Mouse (Mus musculus) kidney, postnatal 0 days (tissue): Measurements from ENCODE around the gene Defb48. TPM values are rescaled to one million over a fixed set of nuclear protein-coding genes. Genes with fewer than 3 reads are reported as not detected.

Experiments
- ATAC-seq: fragments of 200-750 bp; cut with Nextera tagmentation; replicated peaks from 2 replicates; pipeline ENCODE4 v1.8.0; 2017; ENCODE audit warnings: low read depth, moderate number of reproducible peaks, moderate TSS enrichment, moderate library complexity; ENCODE audit not compliant: low FRiP score
- DNase-seq: peaks from one replicate; pipeline ENCODE4 v3.0.0-alpha.2; 2016; ENCODE audit warnings: low spot score
- H3K27ac ChIP-seq: fragments of 300-500 bp; sonication (generic); 2 replicates; pipeline ENCODE4 v1.5.1; 2014; ENCODE audit warnings: mild to moderate bottlenecking
- H3K27me3 ChIP-seq: fragments of 300-500 bp; sonication (generic); 2 replicates; pipeline ENCODE4 v1.6.1; 2014; ENCODE audit warnings: low read length, mixed read lengths; ENCODE audit not compliant: insufficient read depth
- H3K36me3 ChIP-seq: fragments of 300-500 bp; sonication (generic); 2 replicates; pipeline ENCODE4 v1.6.1; 2014; ENCODE audit warnings: low read length, mixed read lengths; ENCODE audit not compliant: insufficient read depth
- H3K4me1 ChIP-seq: fragments of 300-500 bp; sonication (generic); replicated peaks from 2 replicates; pipeline ENCODE4 v1.6.1; 2014; ENCODE audit warnings: antibody characterized with exemption, low read length, mixed read lengths; ENCODE audit not compliant: insufficient read depth
- H3K4me2 ChIP-seq: fragments of 300-500 bp; sonication (generic); 2 replicates; pipeline ENCODE4 v1.6.1; 2014; ENCODE audit warnings: mild to moderate bottlenecking, low read length, moderate library complexity, mixed read lengths
- H3K4me3 ChIP-seq: fragments of 300-500 bp; sonication (generic); replicated peaks from 2 replicates; pipeline ENCODE4 v1.5.1; 2014; ENCODE audit warnings: low read depth, low read length
- H3K9ac ChIP-seq: fragments of 300-500 bp; sonication (generic); 2 replicates; pipeline ENCODE4 v1.6.1; 2014; ENCODE audit warnings: low read depth, low read length
- H3K9me3 ChIP-seq: fragments of 300-500 bp; sonication (generic); replicated peaks from 2 replicates; pipeline ENCODE4 v1.6.1; 2016; ENCODE audit warnings: low read length, inconsistent platforms, mixed read lengths
- CTCF ChIP-seq: IDR thresholded peaks from 2 replicates; pipeline ENCODE4 v1.5.1; 2016; ENCODE audit warnings: antibody characterized with exemption, low read depth, mild to moderate bottlenecking, moderate library complexity
- WGBS: fragments of 180-500 bp; shearing (Covaris S2); extraction: QIAGEN DNeasy Blood & Tissue Kit; methylation state at CpG from one replicate; pipeline ENCODE4 v1.1.7; 2014; 5-methylcytosine and 5-hydroxymethylcytosine counted together
- polyA plus RNA-seq: library from polyadenylated mRNA; unstranded; fragments of >200 nt; fragmentation: Nextera tagmentation; extraction: Ambion mirVana; gene quantifications from 2 replicates; pipeline ENCODE4 v1.2.1, GENCODE M21; 2015

Gene Defb48
- not detected in 2 replicates for polyA plus RNA-seq

GRCm38 (mm10) chr14:62984410-62984809 lies at the start of gene Defb48:
Gene Defb48 (minus strand): TSS chr14:62984510.
- ATAC-seq (no peak), DNase-seq (no peak)
- Histone ChIP-seq H3K4me1 (no peaks in the 10 kb centered on the region), H3K27me3 (no peaks in the 10 kb centered on the region), H3K4me2 (no peak within 1 kb of the TSS), H3K9ac (no peak within 1 kb of the TSS), H3K4me3 (no peak within 1 kb of the TSS), H3K27ac (no peak within 1 kb of the TSS), H3K36me3 (no peaks in the 10 kb centered on the region), H3K9me3 (no peaks in the 10 kb centered on the region)
- TF ChIP-seq CTCF: no peak
- WGBS: 63% methylated on average over 1 of the region's 1 CpGs

DNA sequence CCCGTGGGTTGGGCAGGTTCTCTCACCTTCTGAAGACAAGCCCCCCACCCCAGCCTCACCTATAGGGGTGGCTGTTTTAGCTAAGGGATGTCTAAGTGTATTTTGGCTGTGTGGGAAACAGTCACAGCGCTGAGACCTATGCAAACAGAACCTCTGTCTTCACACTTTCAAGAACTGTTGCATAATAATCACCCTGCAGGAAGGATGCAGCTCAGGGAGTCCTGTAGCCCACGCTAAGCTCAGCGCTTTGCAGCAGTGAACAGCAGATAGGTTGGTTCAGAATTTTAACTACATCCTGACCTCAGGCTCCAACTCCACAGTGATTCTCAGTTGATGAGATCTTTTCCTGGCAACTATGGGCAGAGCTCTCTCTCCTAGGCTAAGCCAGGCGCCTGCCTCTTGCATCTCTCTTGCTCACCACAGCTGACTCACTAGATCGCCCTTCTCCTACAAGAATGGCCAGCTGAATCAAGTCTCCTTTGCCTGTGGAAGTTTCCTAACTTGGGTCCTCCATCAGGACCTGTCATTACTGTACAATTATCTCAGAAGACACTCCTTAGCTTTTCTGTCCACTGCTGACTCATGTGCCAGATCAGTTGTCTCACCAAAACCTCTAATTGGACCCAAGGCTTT lies 36.3 kb upstream of the Defb48 start:
- WGBS: 61% methylated on average over 6 of the region's 6 CpGs
- no peak for TF ChIP-seq CTCF
- no peaks in the 10 kb centered on the region for H3K27me3 ChIP-seq

DNA sequence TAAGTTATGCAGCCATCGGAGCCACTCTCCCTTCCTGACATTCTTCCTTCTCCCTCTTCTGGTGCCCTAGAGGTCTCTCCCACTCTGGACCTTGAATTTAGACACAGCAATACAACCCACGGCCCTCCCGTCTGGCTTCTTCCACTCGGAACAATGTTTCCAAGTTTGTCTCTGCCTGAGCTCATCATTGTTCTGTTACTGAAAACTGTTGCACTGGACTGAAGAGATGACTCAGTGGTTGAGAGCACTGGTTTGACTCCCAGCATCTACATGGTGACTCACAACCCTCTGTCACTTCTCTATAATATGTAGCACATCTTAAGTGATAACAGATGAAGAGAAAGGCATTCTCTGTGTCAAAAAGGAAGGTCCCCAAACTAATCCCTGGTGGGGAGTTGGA lies 30.4 kb upstream of the Defb48 start:
- ATAC-seq (no peak), DNase-seq (no peak)
- Histone ChIP-seq H3K27ac (no peak overlapping the region), H3K4me1 (no peaks in the 10 kb centered on the region), H3K9ac (no peak overlapping the region), H3K27me3 (no peaks in the 10 kb centered on the region), H3K36me3 (no peaks in the 10 kb centered on the region), H3K4me3 (no peak overlapping the region), H3K4me2 (no peak overlapping the region), H3K9me3 (no peaks in the 10 kb centered on the region)
- WGBS: 80% methylated on average over 4 of the region's 4 CpGs
- TF ChIP-seq CTCF: no peak

More for the DNA sequence above, 36.3 kb upstream of the Defb48 start:
- Histone ChIP-seq H3K4me1 (no peaks in the 10 kb centered on the region), H3K9me3 (no peaks in the 10 kb centered on the region), H3K36me3 (no peaks in the 10 kb centered on the region), H3K9ac (no peak overlapping the region), H3K27ac (no peak overlapping the region), H3K4me2 (no peak overlapping the region), H3K4me3 (no peak overlapping the region)
- ATAC-seq: no peak
- DNase-seq: no peak

DNA sequence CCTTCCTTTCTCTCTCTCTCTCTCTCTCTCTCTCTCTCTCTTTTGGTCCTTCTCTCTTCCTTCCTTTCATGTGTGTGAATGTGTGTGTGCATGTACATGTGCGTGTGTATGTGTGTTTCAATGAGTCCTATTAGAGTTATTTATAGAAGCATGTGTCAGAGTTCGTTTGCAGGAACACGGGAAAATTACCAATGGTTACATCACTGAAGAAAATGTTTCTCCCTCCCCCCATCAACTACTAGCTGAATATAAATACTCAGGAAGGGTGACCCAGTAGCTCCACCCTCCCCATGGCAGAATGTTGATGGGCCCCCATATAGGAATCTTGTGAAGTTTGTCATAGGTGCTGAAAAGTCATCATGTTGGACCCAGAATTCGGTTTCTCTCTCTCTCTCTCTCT lies 28.8 kb upstream of the Defb48 start:
- TF ChIP-seq CTCF: no peak
- DNase-seq: no peak
- WGBS: 67% methylated on average over 4 of the region's 4 CpGs
- Histone ChIP-seq H3K4me2 (no peak overlapping the region), H3K27me3 (no peaks in the 10 kb centered on the region), H3K36me3 (no peaks in the 10 kb centered on the region), H3K9ac (no peak overlapping the region), H3K9me3 (no peaks in the 10 kb centered on the region), H3K4me1 (no peaks in the 10 kb centered on the region), H3K4me3 (no peak overlapping the region), H3K27ac (no peak overlapping the region)
- ATAC-seq: no peak

DNA sequence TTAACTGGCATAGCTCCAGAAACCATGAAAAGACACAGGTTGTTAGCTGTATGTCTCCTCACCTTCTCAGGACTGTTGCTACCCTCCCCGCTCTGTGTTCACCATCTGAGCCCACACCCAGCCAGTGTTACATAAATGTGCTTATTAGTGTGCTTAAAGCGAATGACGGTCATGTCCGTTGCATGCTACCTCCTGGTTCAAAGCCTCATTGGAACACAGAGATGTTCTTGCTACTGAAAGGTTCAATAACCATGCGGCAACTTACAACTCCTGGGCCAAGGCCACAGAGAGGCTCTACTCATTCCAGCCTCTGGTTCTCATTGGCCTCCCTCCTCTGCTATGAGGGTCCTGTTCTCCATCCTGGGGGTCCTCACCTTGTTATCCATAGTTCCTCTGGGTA lies 27.2 kb upstream of the Defb48 start, which contains the start of gene Defb43:
Gene Defb43, plus strand, starts transcription at position 301 of the 400 bp plus-strand sequence.
- H3K36me3 ChIP-seq: no peaks in the 10 kb centered on the region
- no peak within 1 kb of the TSS for H3K4me3 ChIP-seq
- no peak for ATAC-seq
- no peak within 1 kb of the TSS for H3K27ac ChIP-seq
- H3K4me2 ChIP-seq: no peak within 1 kb of the TSS
- DNase-seq: no peak
- H3K27me3 ChIP-seq: no peaks in the 10 kb centered on the region
- no peaks in the 10 kb centered on the region for H3K9me3 ChIP-seq
- H3K9ac ChIP-seq: no peak within 1 kb of the TSS
- no peaks in the 10 kb centered on the region for H3K4me1 ChIP-seq
- 93% methylated on average over 5 of the region's 5 CpGs for WGBS
- no peak for TF ChIP-seq CTCF

- no peak overlapping the region for H3K9ac ChIP-seq
- no peak for TF ChIP-seq CTCF
- ATAC-seq (no peak), DNase-seq (no peak)
- H3K4me3 ChIP-seq: no peak overlapping the region
- no peaks in the 10 kb centered on the region for H3K27me3 ChIP-seq
- no peaks in the 10 kb centered on the region for H3K9me3 ChIP-seq
- H3K4me2 ChIP-seq: no peak overlapping the region
- WGBS: 54% methylated on average over 2 of the region's 2 CpGs
- no peaks in the 10 kb centered on the region for H3K36me3 ChIP-seq
- no peak overlapping the region for H3K27ac ChIP-seq
- no peaks in the 10 kb centered on the region for H3K4me1 ChIP-seq
Observed at GRCm38 (mm10) chr14:63002588-63002987, 18.3 kb upstream of the Defb48 start.

GRCm38 (mm10) chr14:62998977-62999376 lies 14.7 kb upstream of the Defb48 start:
- Histone ChIP-seq H3K4me1 (no peaks in the 10 kb centered on the region), H3K27me3 (no peaks in the 10 kb centered on the region), H3K9ac (no peak overlapping the region), H3K36me3 (no peaks in the 10 kb centered on the region), H3K27ac (no peak overlapping the region), H3K4me2 (no peak overlapping the region), H3K9me3 (no peaks in the 10 kb centered on the region), H3K4me3 (no peak overlapping the region)
- 86% methylated on average over 4 of the region's 4 CpGs for WGBS
- ATAC-seq: no peak
- DNase-seq: no peak
- no peak for TF ChIP-seq CTCF
